Comparison of ENCODE assay signal across 25 mouse cellular contexts in the genomic region with DNA sequence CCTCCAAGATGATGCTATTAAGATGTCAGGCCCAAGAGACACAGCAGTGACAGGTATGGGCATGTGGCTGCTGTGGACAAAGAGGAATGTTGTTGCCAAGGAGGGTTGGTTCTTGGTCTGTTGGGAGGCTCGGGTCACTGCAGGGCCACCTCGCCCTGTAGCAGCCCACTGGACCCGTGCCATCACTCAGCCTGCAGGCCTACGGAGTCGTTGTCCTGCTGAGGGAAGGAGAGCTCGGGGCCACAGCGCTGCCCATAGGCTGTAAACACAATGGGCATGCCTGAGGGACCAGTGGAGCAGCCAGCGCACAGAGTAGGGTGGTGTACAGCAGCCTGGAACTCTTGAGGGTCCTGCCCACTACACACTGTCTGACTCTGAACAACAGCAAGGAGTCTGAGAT. TPM values are rescaled to one million over a fixed set of nuclear protein-coding genes. Genes with fewer than 3 reads are reported as not detected.
"Had no signal": no experiment of that assay in that cellular context is flagged by ENCODE, and none has a peak within 500 bp of the region (broad histone marks: within the 10 kb centered on the region; RNA-seq: fewer than 3 reads in every experiment).

No protein-coding gene starts in this region.

- H3K9me3 ChIP-seq: limb, embryonic 10.5 days; limb, embryonic 13.5 days; liver, embryonic 12.5 days; liver, embryonic 15.5 days; midbrain, embryonic 10.5 days; midbrain, embryonic 13.5 days; neural tube, embryonic 13.5 days had no signal

- H3K9ac ChIP-seq: limb, embryonic 13.5 days; liver, embryonic 12.5 days; liver, embryonic 15.5 days; midbrain, embryonic 13.5 days; neural tube, embryonic 13.5 days had no signal

- DNase-seq: kidney, adult 2 months; kidney, postnatal 14 days; kidney, postnatal 4 days; liver; lung, postnatal 10 days; lung, postnatal 36 days; right cerebral cortex, adult 18-20 months; right cerebral cortex, postnatal 14 days; right cerebral cortex, postnatal 4 days; thymus, adult 2 months; thymus, postnatal 14 days; thymus, postnatal 4 days had no signal

- H3K36me3 ChIP-seq: limb, embryonic 10.5 days; limb, embryonic 13.5 days; liver, embryonic 12.5 days; liver, embryonic 15.5 days; midbrain, embryonic 10.5 days; midbrain, embryonic 13.5 days; neural tube, embryonic 13.5 days had no signal

- H3K4me2 ChIP-seq: limb, embryonic 13.5 days; liver, embryonic 12.5 days; liver, embryonic 15.5 days; midbrain, embryonic 13.5 days; neural tube, embryonic 13.5 days had no signal

- H3K4me3 ChIP-seq: limb, embryonic 10.5 days; limb, embryonic 13.5 days; liver, embryonic 12.5 days; liver, embryonic 15.5 days; megakaryocyte, embryonic 14.5 days; midbrain, embryonic 10.5 days; midbrain, embryonic 13.5 days; myocyte; neural tube, embryonic 13.5 days had no signal

- H3K27ac ChIP-seq: limb, embryonic 10.5 days; limb, embryonic 13.5 days; liver, embryonic 12.5 days; liver, embryonic 15.5 days; midbrain, embryonic 10.5 days; midbrain, embryonic 13.5 days; neural tube, embryonic 13.5 days; stomach, postnatal 0 days had no signal

- ATAC-seq: liver, embryonic 12.5 days; midbrain, embryonic 13.5 days; midbrain, embryonic 16.5 days had no signal

- H3K4me1 ChIP-seq: limb, embryonic 10.5 days; liver, embryonic 12.5 days; liver, embryonic 15.5 days; megakaryocyte, embryonic 14.5 days; midbrain, embryonic 13.5 days; neural tube, embryonic 13.5 days had no signal

RNA-seq across cellular contexts. Expression of a gene that starts 7.4 kb away (rescaled TPM):
- total RNA-seq: monocyte, adult 5-6 weeks; neutrophil, adult 5-6 weeks had no signal
